Mouse (Mus musculus): ENCODE results near the gene Katnal1.

GRCm38 (mm10) chr5:148895034-148895433 is 34.1 kb downstream of the Katnal1 start:
- no peak for TF ChIP-seq CTCF (IDR thresholded peaks at IDR 0.05; ENCODE audit: extremely low read depth, insufficient read depth, insufficient read length, insufficient replicate concordance)
- no peak for TF ChIP-seq POLR2A (IDR thresholded peaks at IDR 0.05; ENCODE audit: low read depth, low read length)

Data from spleen, adult 2 months (tissue).